Mouse (Mus musculus) heart, embryonic 10.5 days (tissue): ENCODE results near the gene Plce1. TPM values are rescaled to one million over a fixed set of nuclear protein-coding genes. Genes with fewer than 3 reads are reported as not detected.

Source experiments
- DNase-seq: peaks from one replicate; pipeline ENCODE4 v3.0.0-alpha.2; 2017; ENCODE audit warnings: low spot score
- H3K27ac ChIP-seq: fragments of 300-500 bp; sonication (generic); 2 replicates; pipeline ENCODE4 v1.5.1; 2016; ENCODE audit warnings: mild to moderate bottlenecking
- H3K27me3 ChIP-seq: fragments of 300-500 bp; sonication (generic); 2 replicates; pipeline ENCODE4 v1.6.1; 2016; ENCODE audit warnings: mild to moderate bottlenecking; ENCODE audit not compliant: poor library complexity, insufficient read depth, severe bottlenecking
- H3K36me3 ChIP-seq: fragments of 300-500 bp; sonication (generic); 2 replicates; pipeline ENCODE4 v1.6.1; 2016; ENCODE audit warnings: mild to moderate bottlenecking, moderate library complexity
- H3K4me1 ChIP-seq: fragments of 300-500 bp; sonication (generic); 2 replicates; pipeline ENCODE4 v1.6.1; 2016; ENCODE audit warnings: mild to moderate bottlenecking
- H3K4me3 ChIP-seq: fragments of 300-500 bp; sonication (generic); 2 replicates; pipeline ENCODE4 v1.5.1; 2016; ENCODE audit warnings: mild to moderate bottlenecking, moderate library complexity
- H3K9me3 ChIP-seq: fragments of 300-500 bp; sonication (generic); 2 replicates; pipeline ENCODE4 v1.6.1; 2016; ENCODE audit warnings: mild to moderate bottlenecking, moderate library complexity
- WGBS: fragments of 180-500 bp; shearing (Covaris S2); methylation state at CpG from one replicate; pipeline ENCODE4 v1.1.7; 2016; 5-methylcytosine and 5-hydroxymethylcytosine counted together
- polyA plus RNA-seq: library from polyadenylated mRNA; unstranded; fragments of >200 nt; fragmentation: Nextera tagmentation; extraction: Ambion mirVana; gene quantifications from 2 replicates; pipeline ENCODE4 v1.2.1, GENCODE M21; 2016

Plce1 gene
- polyA plus RNA-seq, 1 experiment from 2014 or later, result 3.6 TPM

DNA sequence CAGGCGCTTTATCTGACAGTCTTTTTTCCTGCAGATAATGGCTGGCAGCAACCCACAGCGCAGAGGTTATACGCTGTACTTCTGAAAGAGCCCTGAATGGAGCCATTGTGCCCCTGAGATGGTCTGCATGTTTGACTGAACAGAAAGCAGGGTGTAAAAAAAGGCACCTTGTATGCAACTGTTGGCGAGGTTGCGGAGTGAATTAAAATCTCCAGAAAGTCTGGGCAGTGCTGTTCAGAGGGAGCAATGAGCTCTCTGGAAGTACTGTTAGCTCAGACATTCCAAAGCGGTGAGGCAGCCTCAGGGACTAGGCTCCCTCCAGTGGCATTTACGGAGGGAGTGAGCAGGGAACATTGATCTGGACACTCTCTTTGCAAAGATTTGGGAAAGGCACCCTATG, 2.0 kb upstream of the Plce1 start:
- peak; percentile 88 for DNase-seq
- H3K27me3 ChIP-seq, result peaks cover 15% of the 10 kb centered on the region
- WGBS, result 10% methylated on average over 7 of the region's 7 CpGs
- peaks cover 26% of the 10 kb centered on the region for H3K4me1 ChIP-seq
- H3K9me3 ChIP-seq, result no peaks in the 10 kb centered on the region
- no peaks in the 10 kb centered on the region for H3K36me3 ChIP-seq
- peak overlapping the region; percentile 25; the same call in 1 of the 2 replicates for H3K4me3 ChIP-seq
- H3K27ac ChIP-seq, result peak overlapping the region; percentile 42

DNA sequence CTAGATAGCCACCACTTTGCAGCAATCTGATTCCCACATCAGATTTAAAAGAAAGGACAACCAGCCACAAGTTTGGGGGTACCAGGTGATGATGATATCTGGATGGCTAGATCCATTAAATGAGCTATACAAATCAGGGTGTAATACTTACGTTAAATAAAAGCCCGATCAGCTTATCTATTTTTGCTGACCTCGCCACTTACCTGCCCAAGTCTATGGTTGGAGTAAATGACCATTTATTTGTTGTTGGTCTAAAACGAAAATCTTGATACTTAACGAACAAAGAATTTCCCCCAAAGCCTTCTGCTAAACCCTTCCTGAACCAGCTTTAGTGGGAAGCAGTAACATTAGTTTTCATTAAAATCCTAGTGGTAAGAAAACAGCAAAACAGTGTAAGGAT, 1.4 kb upstream of the Plce1 start:
- WGBS, result 65% methylated on average over 5 of the region's 5 CpGs
- no peak overlapping the region for H3K4me3 ChIP-seq
- H3K36me3 ChIP-seq, result no peaks in the 10 kb centered on the region
- no peaks in the 10 kb centered on the region for H3K9me3 ChIP-seq
- H3K27ac ChIP-seq, result peak overlapping the region; percentile 42; the same call in 1 of the 2 replicates
- H3K27me3 ChIP-seq, result peaks cover 15% of the 10 kb centered on the region
- peaks cover 26% of the 10 kb centered on the region for H3K4me1 ChIP-seq
- no peak for DNase-seq

DNA sequence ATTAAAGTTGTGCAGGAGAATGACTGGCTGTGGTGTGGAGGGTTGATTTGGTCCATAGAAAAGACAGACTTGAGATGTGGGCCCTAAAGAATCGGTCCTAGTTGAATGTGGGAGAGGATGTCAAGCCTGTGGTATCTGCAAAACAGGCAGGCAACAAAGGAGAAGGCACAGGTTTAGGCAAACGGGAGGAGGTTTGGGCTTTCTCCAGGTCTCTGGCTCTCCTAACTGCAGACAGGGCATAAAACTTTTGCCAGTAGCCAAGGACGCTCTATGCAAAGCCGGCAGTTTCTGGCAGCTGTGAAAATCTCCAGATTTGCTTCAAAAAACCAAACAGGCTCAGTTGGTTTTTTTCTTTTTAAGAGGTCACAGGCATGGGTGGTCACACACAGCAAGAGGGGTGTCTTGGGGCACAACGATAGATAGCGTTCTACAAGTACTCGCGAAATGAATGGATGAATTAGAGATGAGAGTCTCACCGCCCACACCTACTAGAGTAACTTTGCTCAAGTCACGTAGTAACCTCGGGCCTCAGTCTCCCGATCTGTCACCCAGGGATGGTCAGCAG, 671 bp upstream of the Plce1 start:
- Histone ChIP-seq H3K9me3 (no peaks in the 10 kb centered on the region), H3K27ac (peak overlapping the region; percentile 89), H3K36me3 (no peaks in the 10 kb centered on the region), H3K4me1 (peaks cover 26% of the 10 kb centered on the region), H3K27me3 (peaks cover 15% of the 10 kb centered on the region), H3K4me3 (peak overlapping the region; percentile 85)
- DNase-seq, result no peak
- WGBS, result 11% methylated on average over 12 of the region's 12 CpGs

DNA sequence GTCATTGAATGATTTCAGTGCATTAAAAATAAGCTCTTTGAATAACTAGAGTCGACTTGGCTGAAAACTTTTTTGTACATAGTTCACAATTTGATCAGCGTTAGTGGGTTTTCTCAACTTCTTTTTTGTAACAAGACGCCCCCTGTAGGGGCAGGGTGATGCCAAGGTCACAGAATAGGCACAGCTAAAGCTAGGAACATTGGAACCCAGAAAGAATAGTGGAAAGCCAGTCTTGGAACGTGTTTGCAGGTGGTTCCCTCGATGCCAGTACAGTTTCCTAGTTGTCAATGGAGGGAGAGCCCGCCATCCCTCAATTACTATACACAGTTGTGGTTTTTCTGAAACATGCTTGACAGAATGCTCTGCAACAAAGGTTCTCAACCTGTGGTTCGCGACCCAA, 997 bp downstream of the Plce1 start:
- Histone ChIP-seq H3K9me3 (no peaks in the 10 kb centered on the region), H3K27ac (no peak overlapping the region), H3K27me3 (peaks cover 15% of the 10 kb centered on the region), H3K4me3 (peak overlapping the region; percentile 85), H3K4me1 (peaks cover 36% of the 10 kb centered on the region), H3K36me3 (no peaks in the 10 kb centered on the region)
- DNase-seq, result no peak
- 20% methylated on average over 8 of the region's 8 CpGs for WGBS

DNA sequence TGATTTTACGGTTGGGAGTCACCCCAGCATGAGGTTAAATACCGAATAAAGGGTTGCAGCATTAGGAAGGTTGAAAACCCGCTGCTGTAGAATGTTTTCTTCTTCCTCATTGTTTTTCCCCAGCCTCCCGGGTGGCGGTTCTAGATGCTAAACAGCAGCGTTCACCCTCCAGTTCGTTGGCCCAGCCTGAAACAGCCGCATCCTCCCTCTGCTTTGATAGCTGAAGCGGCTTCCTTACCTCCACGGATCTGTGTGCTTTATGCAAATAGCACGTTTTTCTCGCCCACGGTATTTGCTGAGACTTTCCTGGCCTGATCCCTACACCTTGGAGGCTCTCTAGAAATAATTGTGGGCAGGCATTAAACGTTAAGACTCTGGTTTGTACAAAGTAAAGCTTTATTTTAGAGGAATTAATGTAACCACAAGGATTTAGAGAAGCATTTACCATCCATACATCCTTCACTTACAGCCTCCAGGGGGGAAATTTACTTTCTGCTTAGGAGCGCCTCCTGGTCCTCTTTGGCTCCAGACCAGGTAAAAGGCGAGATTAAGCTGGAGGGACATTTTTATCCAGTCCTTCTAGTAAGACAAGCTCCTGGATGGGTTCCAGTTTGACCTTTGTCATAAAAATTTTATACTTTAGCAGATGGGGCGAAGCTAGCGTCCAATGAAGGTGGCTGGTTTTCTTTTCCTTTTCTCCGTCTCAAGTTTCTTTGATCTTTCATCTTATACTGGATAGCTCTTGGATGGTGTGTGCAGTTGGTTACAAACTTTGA, 1.7 kb downstream of the Plce1 start:
- no peaks in the 10 kb centered on the region for H3K9me3 ChIP-seq
- DNase-seq, result no peak
- no peaks in the 10 kb centered on the region for H3K36me3 ChIP-seq
- peak overlapping the region; percentile 85; the same call in 1 of the 2 replicates for H3K4me3 ChIP-seq
- 31% methylated on average over 19 of the region's 19 CpGs for WGBS
- H3K27ac ChIP-seq, result no peak overlapping the region
- peaks cover 42% of the 10 kb centered on the region for H3K4me1 ChIP-seq
- peaks cover 15% of the 10 kb centered on the region for H3K27me3 ChIP-seq

DNA sequence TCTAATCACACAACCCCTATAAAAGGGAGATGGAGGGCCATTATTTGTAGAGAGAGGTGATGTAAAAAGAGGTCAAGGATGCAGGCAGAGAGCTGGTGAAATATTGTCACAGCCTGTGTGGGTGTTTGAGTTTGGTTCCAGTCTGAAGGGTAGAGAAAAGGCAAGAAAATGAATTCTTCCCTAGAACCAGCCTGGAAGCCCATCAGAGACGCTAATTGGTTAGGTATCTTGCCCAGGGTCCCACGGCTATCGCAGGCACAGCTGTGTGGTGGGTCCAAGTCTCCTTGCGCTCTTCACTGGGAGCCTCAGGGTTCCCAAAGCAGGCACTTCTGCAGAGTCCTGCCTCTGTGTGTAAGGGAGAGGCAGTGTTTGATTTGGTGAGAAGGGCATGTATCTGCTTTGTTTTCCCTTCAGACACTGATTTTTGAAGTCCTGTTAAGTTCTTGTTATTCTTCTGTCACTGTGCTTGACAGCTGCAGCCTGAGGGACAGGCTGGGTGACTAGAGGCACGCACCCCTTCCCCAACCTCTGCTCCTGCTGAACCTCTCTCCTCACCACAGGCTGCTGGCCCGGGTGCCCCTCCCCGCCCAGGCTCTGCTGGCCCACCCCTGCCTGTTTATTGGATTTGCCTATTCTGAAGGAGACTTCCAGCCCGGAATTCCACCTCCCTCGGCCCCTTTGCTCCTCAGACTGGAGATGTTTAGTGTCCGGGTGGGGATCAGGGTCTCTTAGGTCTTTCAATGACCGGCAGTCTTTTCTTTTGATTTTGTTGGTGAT, 5.1 kb downstream of the Plce1 start:
- H3K4me1 ChIP-seq, result peaks cover 26% of the 10 kb centered on the region

DNA sequence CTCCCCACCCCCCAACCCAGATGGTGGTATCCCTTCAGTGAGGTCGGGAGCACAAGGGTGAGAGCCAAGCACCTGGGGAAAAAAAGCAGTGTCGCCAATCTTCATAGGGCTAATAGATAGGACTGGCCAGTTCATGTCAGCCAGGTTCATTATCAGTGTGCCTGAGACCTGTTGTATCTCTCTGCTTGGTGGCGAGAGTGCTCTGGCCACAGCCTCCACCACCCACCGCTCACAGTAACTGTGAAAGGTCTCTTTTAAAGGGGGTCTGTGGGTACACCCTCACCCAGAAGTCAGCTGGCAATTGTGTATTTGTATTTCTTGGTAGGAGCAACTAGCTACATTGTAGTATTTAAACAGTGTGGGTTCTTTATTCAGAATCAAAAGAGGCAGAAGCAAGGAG, 6.6 kb downstream of the Plce1 start:
- 25% methylated on average over 4 of the region's 4 CpGs for WGBS
- H3K27ac ChIP-seq, result no peak overlapping the region

More for the DNA sequence above, 5.1 kb downstream of the Plce1 start:
- Histone ChIP-seq H3K27me3 (peaks cover 11% of the 10 kb centered on the region), H3K4me3 (no peak overlapping the region), H3K27ac (0 out of 2 replicates have a peak overlapping the region, but pooled peaks have one; percentile 36), H3K9me3 (no peaks in the 10 kb centered on the region), H3K36me3 (no peaks in the 10 kb centered on the region)
- DNase-seq, result no peak
- 20% methylated on average over 11 of the region's 11 CpGs for WGBS

DNA sequence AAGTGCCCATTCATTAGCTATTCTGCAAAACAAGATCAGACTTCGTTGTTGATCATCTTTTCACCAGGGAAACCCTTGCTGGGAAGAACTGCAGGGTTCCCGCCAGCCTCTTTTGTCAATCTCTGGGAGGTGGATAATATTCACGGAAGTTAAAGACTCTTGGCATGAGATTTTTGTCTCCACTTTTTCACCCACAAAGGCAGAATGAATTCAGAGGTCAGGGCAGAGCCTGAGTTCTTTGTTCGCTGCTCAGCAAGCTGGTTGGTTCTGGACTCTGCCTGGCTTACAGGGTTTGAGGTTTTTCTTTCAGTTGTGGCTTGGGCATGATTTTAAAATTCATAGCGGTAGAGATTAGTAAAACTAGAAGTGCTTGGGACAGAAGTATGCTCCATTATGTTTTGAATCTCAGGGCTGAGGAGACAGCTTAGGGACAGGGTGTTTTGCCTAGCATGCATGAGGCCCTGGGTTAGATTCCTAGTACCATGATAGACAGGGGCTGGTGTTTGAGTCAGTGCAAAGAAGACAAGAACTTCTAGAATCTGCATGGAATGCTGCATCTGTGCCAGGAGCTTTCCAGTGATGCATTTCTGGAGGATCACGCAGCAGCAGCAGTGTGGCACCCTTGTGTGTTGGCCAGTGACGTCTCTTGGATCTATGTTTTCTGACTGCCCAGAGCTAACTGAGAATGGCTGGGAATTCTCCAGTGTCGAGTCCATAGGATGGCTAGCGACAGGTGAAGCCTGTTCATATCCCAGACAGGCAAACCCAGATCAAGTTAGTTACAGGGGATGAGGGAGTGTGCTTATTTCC, 7.4 kb downstream of the Plce1 start:
- no peaks in the 10 kb centered on the region for H3K9me3 ChIP-seq
- no peak for DNase-seq
- H3K27me3 ChIP-seq, result peaks cover 3% of the 10 kb centered on the region
- H3K27ac ChIP-seq, result no peak overlapping the region
- no peaks in the 10 kb centered on the region for H3K36me3 ChIP-seq
- 66% methylated on average over 9 of the region's 9 CpGs for WGBS
- H3K4me1 ChIP-seq, result peaks cover 16% of the 10 kb centered on the region
- no peak overlapping the region for H3K4me3 ChIP-seq

More for the DNA sequence above, 6.6 kb downstream of the Plce1 start:
- H3K36me3 ChIP-seq, result no peaks in the 10 kb centered on the region
- H3K4me1 ChIP-seq, result peaks cover 20% of the 10 kb centered on the region
- no peak overlapping the region for H3K4me3 ChIP-seq
- peaks cover 11% of the 10 kb centered on the region for H3K27me3 ChIP-seq
- no peak for DNase-seq
- no peaks in the 10 kb centered on the region for H3K9me3 ChIP-seq

DNA sequence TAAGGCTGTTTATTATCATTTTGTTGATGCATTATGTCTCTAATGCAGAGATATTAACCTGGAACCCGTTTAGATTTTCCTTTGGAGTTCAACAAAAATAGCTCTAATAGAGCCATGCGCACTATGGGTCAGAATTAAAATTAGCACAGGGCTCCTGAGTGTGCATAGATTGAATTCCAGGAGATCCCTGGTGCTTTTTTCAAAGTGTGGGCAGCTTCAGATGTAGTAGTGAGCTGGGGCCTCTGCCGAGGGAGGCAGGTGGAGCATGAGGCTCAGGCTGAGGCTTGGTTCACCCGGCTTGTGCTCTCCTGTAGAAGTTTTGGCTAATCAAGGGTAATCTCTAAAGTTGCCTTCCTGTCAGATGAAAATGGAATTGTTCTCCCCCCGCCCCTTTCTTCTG, 17.3 kb downstream of the Plce1 start:
- Histone ChIP-seq H3K36me3 (no peaks in the 10 kb centered on the region; the same call in 1 of the 2 replicates), H3K4me3 (no peak overlapping the region), H3K4me1 (peaks cover 9% of the 10 kb centered on the region), H3K27ac (peak overlapping the region; percentile 53; the same call in 1 of the 2 replicates), H3K27me3 (no peaks in the 10 kb centered on the region), H3K9me3 (no peaks in the 10 kb centered on the region)
- 42% methylated on average over 5 of the region's 5 CpGs for WGBS
- DNase-seq, result no peak

DNA sequence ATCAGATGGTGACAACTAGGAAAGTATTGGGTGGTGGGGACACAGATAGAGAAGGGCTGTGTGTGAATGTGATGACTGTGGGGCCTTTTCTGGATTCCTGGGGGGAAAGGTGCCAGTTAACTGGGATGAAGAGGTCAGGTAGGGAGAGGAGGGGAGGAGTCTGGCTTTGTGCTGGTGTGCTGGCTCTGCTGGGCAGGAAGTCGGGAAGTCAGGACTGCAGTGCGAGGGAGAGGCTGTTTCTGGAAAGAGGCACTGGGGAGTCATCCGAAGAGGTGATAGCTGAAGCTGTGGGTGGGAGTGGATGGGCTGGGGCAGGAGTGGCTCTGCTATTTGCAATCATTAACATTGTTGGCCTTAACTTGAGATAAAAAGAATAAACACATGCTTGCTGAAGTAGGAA, 23.7 kb downstream of the Plce1 start:
- DNase-seq, result no peak
- WGBS, result 9% methylated on average over 3 of the region's 3 CpGs
- H3K9me3 ChIP-seq, result no peaks in the 10 kb centered on the region

DNA sequence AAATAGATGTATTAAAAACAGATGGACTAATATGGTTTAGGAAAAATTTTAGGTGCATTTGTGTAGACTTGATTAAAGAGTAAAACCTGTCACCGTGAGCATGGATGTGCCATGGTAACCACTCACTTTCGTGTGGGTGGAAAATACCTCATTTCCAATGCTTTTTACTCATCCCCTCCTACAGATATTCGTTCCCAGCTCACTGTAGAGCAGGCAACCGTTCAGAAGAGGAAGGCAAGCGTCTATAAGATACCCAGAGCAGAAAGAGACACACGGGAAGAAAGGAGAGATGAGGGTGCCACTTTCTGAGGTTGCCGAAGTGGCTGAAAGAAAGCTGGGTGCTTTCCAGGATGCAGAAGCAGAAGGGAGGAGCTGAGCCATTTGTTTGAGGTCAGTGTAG, 25.2 kb downstream of the Plce1 start:
- Histone ChIP-seq H3K4me3 (no peak overlapping the region), H3K36me3 (no peaks in the 10 kb centered on the region), H3K4me1 (peaks cover 6% of the 10 kb centered on the region; the same call in 1 of the 2 replicates), H3K9me3 (no peaks in the 10 kb centered on the region), H3K27me3 (no peaks in the 10 kb centered on the region), H3K27ac (no peak overlapping the region)
- DNase-seq, result no peak
- 87% methylated on average over 7 of the region's 7 CpGs for WGBS

More for the DNA sequence above, 23.7 kb downstream of the Plce1 start:
- no peaks in the 10 kb centered on the region for H3K27me3 ChIP-seq
- H3K36me3 ChIP-seq, result no peaks in the 10 kb centered on the region
- H3K4me1 ChIP-seq, result peaks cover 6% of the 10 kb centered on the region; the same call in 1 of the 2 replicates
- 0 out of 2 replicates have a peak overlapping the region, but pooled peaks have one; percentile 2 for H3K27ac ChIP-seq
- no peak overlapping the region for H3K4me3 ChIP-seq

DNA sequence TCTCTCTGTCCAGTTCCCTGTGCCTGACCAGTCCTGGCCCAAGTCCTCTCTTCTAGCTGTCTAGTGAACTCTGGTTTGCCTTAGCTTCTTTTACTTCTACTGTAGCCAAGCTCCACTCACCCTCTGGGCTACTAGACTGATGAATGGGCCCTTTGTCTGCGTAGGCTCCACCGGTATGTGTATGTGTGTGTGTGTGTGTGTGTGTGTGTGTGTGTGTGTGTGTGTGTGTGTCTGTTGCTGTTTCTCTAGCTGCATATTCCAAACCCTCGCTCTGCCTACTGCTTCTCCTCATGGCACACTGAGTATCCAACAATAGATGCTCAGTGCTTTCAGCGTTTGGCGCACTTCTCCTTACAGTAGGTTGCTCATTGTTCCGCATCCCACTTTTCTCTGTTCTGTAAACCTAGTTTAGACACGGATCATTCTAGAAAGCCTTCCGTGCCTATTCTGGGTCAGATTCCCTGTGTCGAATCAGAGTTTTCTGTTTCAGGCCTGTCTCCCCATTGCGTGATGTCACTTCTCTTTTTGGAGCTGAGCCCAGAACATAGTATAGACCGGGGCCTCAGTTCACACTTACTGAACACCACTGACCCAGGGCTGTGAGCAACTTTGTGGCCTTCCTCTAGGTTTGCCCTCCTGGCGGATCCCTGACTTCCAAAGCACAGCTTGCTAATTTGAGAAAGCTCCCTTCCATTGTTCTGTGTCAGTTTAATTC, 26.5 kb downstream of the Plce1 start:
- Histone ChIP-seq H3K4me3 (no peak overlapping the region), H3K9me3 (no peaks in the 10 kb centered on the region), H3K27me3 (no peaks in the 10 kb centered on the region), H3K36me3 (no peaks in the 10 kb centered on the region), H3K4me1 (peaks cover 6% of the 10 kb centered on the region; the same call in 1 of the 2 replicates), H3K27ac (no peak overlapping the region)
- 82% methylated on average over 12 of the region's 12 CpGs for WGBS
- DNase-seq, result no peak
